Mouse (Mus musculus) liver, embryonic 14.5 days (tissue): Measurements from ENCODE around the gene Serbp1. TPM values are rescaled to one million over a fixed set of nuclear protein-coding genes. Genes with fewer than 3 reads are reported as not detected.

ENCODE experiments used
- ATAC-seq: fragments of 200-750 bp; cut with Nextera tagmentation; 2 replicates; pipeline ENCODE4 v1.8.0; 2017; ENCODE audit warnings: moderate number of reproducible peaks, mild to moderate bottlenecking, moderate library complexity; ENCODE audit not compliant: insufficient read depth
- DNase-seq, 3 experiments: peaks; one replicate each; pipeline ENCODE4 v3.0.0-alpha.2; 2012 to 2013; ENCODE audit warnings: low read depth in 3 of 3, low spot score in 3 of 3
- H3K27ac ChIP-seq: fragments of 300-500 bp; sonication (generic); 2 replicates; pipeline ENCODE4 v1.5.1; 2014; ENCODE audit warnings: moderate library complexity, mild to moderate bottlenecking, control low read depth, inconsistent platforms
- H3K27me3 ChIP-seq: fragments of 300-500 bp; sonication (generic); 2 replicates; pipeline ENCODE4 v1.6.1; 2014; ENCODE audit warnings: mild to moderate bottlenecking, low read length, moderate library complexity; ENCODE audit not compliant: control insufficient read depth, insufficient read depth
- H3K36me3 ChIP-seq: fragments of 300-500 bp; sonication (generic); replicated peaks from 2 replicates; pipeline ENCODE4 v1.6.1; 2014; ENCODE audit warnings: low read depth; ENCODE audit not compliant: control insufficient read depth, insufficient read depth
- H3K4me1 ChIP-seq, 2 experiments: fragments of 200-500 bp in 1 of 2; fragments of 300-500 bp in 1 of 2; sonication (generic) in 1 of 2; replicated peaks; 2 replicates each; pipeline ENCODE4 v1.6.1; 2012 to 2014; ENCODE audit warnings: antibody characterized with exemption in 1 of 2, inconsistent platforms in 1 of 2, low read length in 1 of 2; ENCODE audit not compliant: control insufficient read depth in 2 of 2, insufficient read depth in 2 of 2
- H3K4me2 ChIP-seq: fragments of 300-500 bp; sonication (generic); 2 replicates; pipeline ENCODE4 v1.6.1; 2014; ENCODE audit warnings: low read depth, mild to moderate bottlenecking, control low read depth, moderate library complexity
- H3K4me3 ChIP-seq, 2 experiments: fragments of 200-500 bp in 1 of 2; fragments of 300-500 bp in 1 of 2; sonication (generic) in 1 of 2; 2 replicates each; pipeline ENCODE4 v1.5.1; 2012 to 2014; ENCODE audit warnings: low read depth in 2 of 2, low read length in 2 of 2, mild to moderate bottlenecking in 2 of 2, control low read depth in 1 of 2, inconsistent platforms in 1 of 2, moderate library complexity in 1 of 2; ENCODE audit not compliant: insufficient read depth in 1 of 2
- H3K9ac ChIP-seq: fragments of 300-500 bp; sonication (generic); replicated peaks from 2 replicates; pipeline ENCODE4 v1.6.1; 2014; ENCODE audit warnings: mild to moderate bottlenecking, control low read depth, moderate library complexity
- H3K9me3 ChIP-seq: fragments of 300-500 bp; sonication (generic); 2 replicates; pipeline ENCODE4 v1.6.1; 2016; ENCODE audit warnings: low read length, mixed read lengths; ENCODE audit not compliant: control insufficient read depth
- CTCF ChIP-seq: IDR thresholded peaks from 2 replicates; pipeline ENCODE4 v1.5.1; 2016; ENCODE audit warnings: antibody characterized with exemption, low read depth, control low read depth
- EP300 ChIP-seq: IDR thresholded peaks from 2 replicates; pipeline ENCODE4 v1.6.1; 2016; ENCODE audit warnings: antibody characterized with exemption, low read depth
- WGBS: fragments of 180-500 bp; shearing (Covaris S2); extraction: QIAGEN DNeasy Blood & Tissue Kit; methylation state at CpG from one replicate; pipeline ENCODE4 v1.1.7; 2014; ENCODE audit not compliant: insufficient replicate concordance; 5-methylcytosine and 5-hydroxymethylcytosine counted together
- polyA plus RNA-seq, 2 experiments: library from polyadenylated mRNA; depleted of rRNA in 1 of 2; stranded (reverse) in 1 of 2; unstranded in 1 of 2; fragments of >200 nt; fragmentation: Nextera tagmentation in 1 of 2; extraction: Ambion mirVana in 1 of 2; gene quantifications; 2 replicates each; pipeline versions ENCODE4 v1.2.1 to v1.2.3; 2012 to 2014

Gene Serbp1
- polyA plus RNA-seq (2012; rRNA removed) (125 and 336 TPM in 2 replicates), polyA plus RNA-seq (2014; fragmentation: Nextera tagmentation; extraction: Ambion mirVana) (339 and 380 TPM in 2 replicates)

GRCm38 (mm10) chr6:67237977-67238376, at the start of gene Serbp1:
Gene Serbp1 (plus strand): TSS chr6:67238176.
- 56% methylated on average over 12 of the region's 12 CpGs for WGBS
- Histone ChIP-seq H3K4me3 (no peak within 1 kb of the TSS), H3K9ac (no peak within 1 kb of the TSS), H3K27me3 (no peaks in the 10 kb centered on the region), H3K27ac (no peak within 1 kb of the TSS), H3K9me3 (no peaks in the 10 kb centered on the region), H3K36me3 (no peaks in the 10 kb centered on the region), H3K4me2 (no peak within 1 kb of the TSS), H3K4me1 (no peaks in the 10 kb centered on the region)
- no peak for TF ChIP-seq EP300
- no peak for TF ChIP-seq CTCF
- DNase-seq (no peak), ATAC-seq (no peak)

DNA sequence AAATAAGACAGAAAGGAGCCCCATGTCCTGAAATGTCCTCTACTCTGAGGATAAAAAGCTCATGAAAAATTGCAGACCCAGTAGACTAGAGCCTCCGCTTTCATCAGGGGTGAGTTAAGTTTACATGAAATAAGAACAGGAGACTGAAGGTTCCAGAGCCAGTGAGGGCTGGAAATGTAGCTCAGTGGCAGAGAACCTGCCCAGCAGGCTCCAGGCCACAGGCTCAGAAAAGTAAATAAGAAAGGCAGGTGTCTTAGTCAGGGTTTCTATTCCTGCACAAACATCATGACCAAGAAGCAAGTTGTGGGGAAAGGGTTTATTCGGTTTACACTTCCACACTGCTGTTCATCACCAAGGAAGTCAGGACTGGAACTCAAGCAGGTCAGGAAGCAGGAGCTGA, 44.4 kb upstream of the Serbp1 start:
- ATAC-seq (no peak), DNase-seq (no peak)
- 57% methylated on average over 2 of the region's 2 CpGs for WGBS
- TF ChIP-seq EP300 (no peak), CTCF (no peak)
- Histone ChIP-seq H3K27ac (no peak overlapping the region), H3K36me3 (no peaks in the 10 kb centered on the region), H3K27me3 (no peaks in the 10 kb centered on the region), H3K9me3 (no peaks in the 10 kb centered on the region), H3K4me2 (no peak overlapping the region), H3K9ac (no peak overlapping the region), H3K4me3 (no peak overlapping the region), H3K4me1 (no peaks in the 10 kb centered on the region; a peak in 1 of 4 replicates)

GRCm38 (mm10) chr6:67194606-67195005, 43.4 kb upstream of the Serbp1 start:
- 62% methylated on average over 6 of the region's 6 CpGs for WGBS
- no peaks in the 10 kb centered on the region for H3K9me3 ChIP-seq
- H3K27me3 ChIP-seq: no peaks in the 10 kb centered on the region

DNA sequence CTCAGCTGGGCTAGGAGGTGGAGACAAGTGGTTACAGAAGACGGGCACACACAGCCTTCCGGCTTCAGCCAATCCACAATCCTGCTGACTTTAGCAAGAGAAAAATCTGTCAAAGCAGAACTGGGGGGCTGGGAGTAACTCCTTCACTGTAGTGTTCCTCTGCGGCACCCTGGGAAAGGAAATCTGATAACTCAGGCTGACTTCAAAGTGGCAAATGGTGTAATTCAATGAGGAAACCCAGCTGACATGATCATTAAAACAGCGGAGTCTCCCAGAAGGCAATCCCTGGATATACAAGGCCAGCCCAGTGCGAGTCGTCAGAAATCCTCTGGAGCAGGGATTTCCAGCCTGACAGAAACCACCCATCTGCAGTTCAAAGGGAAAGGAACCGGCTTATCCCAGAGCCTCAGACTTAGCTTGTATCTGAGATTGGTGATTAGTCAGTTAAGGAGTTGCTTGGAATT, 42.8 kb upstream of the Serbp1 start:
- DNase-seq (no peak), ATAC-seq (no peak)
- WGBS: 23% methylated on average over 7 of the region's 7 CpGs
- Histone ChIP-seq H3K9ac (no peak overlapping the region), H3K4me1 (no peaks in the 10 kb centered on the region), H3K4me2 (no peak overlapping the region), H3K27ac (no peak overlapping the region), H3K9me3 (no peaks in the 10 kb centered on the region), H3K4me3 (no peak overlapping the region), H3K27me3 (no peaks in the 10 kb centered on the region), H3K36me3 (no peaks in the 10 kb centered on the region)
- TF ChIP-seq EP300 (no peak), CTCF (no peak)

More at GRCm38 (mm10) chr6:67194606-67195005, 43.4 kb upstream of the Serbp1 start:
- ATAC-seq: no peak
- DNase-seq: no peak
- H3K4me1 ChIP-seq: no peaks in the 10 kb centered on the region
- H3K4me2 ChIP-seq: no peak overlapping the region
- TF ChIP-seq CTCF: no peak
- no peak for TF ChIP-seq EP300
- no peaks in the 10 kb centered on the region for H3K36me3 ChIP-seq
- H3K27ac ChIP-seq: no peak overlapping the region
- no peak overlapping the region for H3K4me3 ChIP-seq
- no peak overlapping the region for H3K9ac ChIP-seq

- H3K27ac ChIP-seq: no peak overlapping the region
- H3K36me3 ChIP-seq: no peaks in the 10 kb centered on the region
- no peak for ATAC-seq
- no peak overlapping the region for H3K9ac ChIP-seq
- no peaks in the 10 kb centered on the region for H3K27me3 ChIP-seq
- WGBS: 73% methylated on average over 6 of the region's 6 CpGs
- H3K4me2 ChIP-seq: no peak overlapping the region
- no peaks in the 10 kb centered on the region for H3K9me3 ChIP-seq
- TF ChIP-seq EP300 (no peak), CTCF (no peak)
- no peak for DNase-seq
- H3K4me3 ChIP-seq: no peak overlapping the region
- H3K4me1 ChIP-seq: no peaks in the 10 kb centered on the region
These were observed 41.2 kb upstream of the Serbp1 start for GRCm38 (mm10) chr6:67196821-67197220.
